Mouse (Mus musculus): ENCODE results near the gene Olfr1261.

- TF ChIP-seq USF1 (IDR thresholded peaks at IDR 0.05; ENCODE audit: low read depth), result no peak
- no peak for TF ChIP-seq POLR2AphosphoS2 (IDR thresholded peaks at IDR 0.05; ENCODE audit: insufficient read length, low read depth)
- no peak for TF ChIP-seq TCF12 (IDR thresholded peaks at IDR 0.05; ENCODE audit: insufficient read depth, poor library complexity, severe bottlenecking)
- no peak for TF ChIP-seq MYOG (IDR thresholded peaks at IDR 0.05; ENCODE audit: control insufficient read depth in 1 of 3, insufficient read depth in 1 of 3, insufficient read length in 2 of 3, low read depth in 2 of 3)
- TF ChIP-seq CEBPB (IDR thresholded peaks at IDR 0.05; ENCODE audit: insufficient read depth, poor library complexity, severe bottlenecking), result no peak
Measured at GRCm38 (mm10) chr2:90011831-90012230, 20.8 kb downstream of the Olfr1261 start, which contains the start of gene Olfr1263.

All from myocyte (in vitro differentiated cells).